In the genomic region with DNA sequence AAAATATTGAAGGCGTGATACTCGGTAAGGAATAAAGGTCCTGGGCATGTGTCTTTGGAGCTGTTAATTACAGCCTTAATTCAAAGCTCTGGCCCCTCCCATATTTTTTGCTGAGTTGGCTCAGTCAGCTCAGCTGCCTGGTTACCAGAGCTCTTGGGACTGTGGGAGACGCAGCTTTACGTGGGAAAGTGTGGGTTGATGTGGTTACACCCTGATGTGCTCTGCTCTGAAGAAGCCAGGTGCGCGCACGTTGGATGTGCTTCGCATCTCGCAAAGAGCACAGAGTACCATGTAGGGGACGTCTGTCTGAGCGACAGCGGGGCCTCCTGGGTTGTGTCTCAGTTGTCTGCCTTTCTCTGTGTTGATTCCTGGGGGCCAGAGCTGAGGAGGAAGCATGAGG, we compare ENCODE assay signal across 21 mouse cellular contexts.
A peak's percentile ranks its signal among the peaks of the same experiment; 100 is the strongest.
DNase-seq lines count a peak whose midpoint lies in the region; TF ChIP-seq lines count a peak whose summit lies in the region.
"Had no signal": no experiment of that assay in that cellular context is flagged by ENCODE, and none has a peak within 500 bp of the region (broad histone marks: within the 10 kb centered on the region; RNA-seq: fewer than 3 reads in every experiment).

No protein-coding gene starts in this region.

- H3K36me3 ChIP-seq in ES-E14 (ENCODE audit: control insufficient read depth, insufficient read depth, low read length, poor library complexity, severe bottlenecking): no peaks in the 10 kb centered on the region
- H3K36me3 ChIP-seq in thymus, adult 2 months (ENCODE audit: control insufficient read depth, insufficient read depth, low read length): no peaks in the 10 kb centered on the region
- H3K36me3 ChIP-seq: embryonic facial prominence, embryonic 13.5 days; heart, embryonic 10.5 days; hindbrain, embryonic 10.5 days; liver, embryonic 15.5 days; midbrain, embryonic 13.5 days had no signal

- TF ChIP-seq POLR2A in thymus, adult 2 months (IDR thresholded peaks at IDR 0.05; ENCODE audit: control insufficient read depth, extremely low read depth, insufficient read depth, low read length, poor library complexity): 0 out of 2 replicates have a peak, but pooled peaks have one; percentile 36

- in situ Hi-C loops in ES-E14 (cut with MboI; ENCODE audit: low sequenced_read_pairs in 2 of 2, unreplicated experiment in 2 of 2): no loop called here

- H3K9ac ChIP-seq in ES-E14 (ENCODE audit: insufficient read depth, low read depth, low read length, poor library complexity, severe bottlenecking): no peak overlapping the region
- H3K9ac ChIP-seq: embryonic facial prominence, embryonic 13.5 days; forebrain, postnatal 0 days; liver, embryonic 15.5 days; midbrain, embryonic 13.5 days had no signal

- no peak overlapping the region for H3K27ac ChIP-seq in ES-E14 (ENCODE audit: insufficient read depth, low read depth, low read length, poor library complexity, severe bottlenecking)
- peak overlapping the region; percentile 48 for H3K27ac ChIP-seq in thymus, adult 2 months (ENCODE audit: control insufficient read depth, insufficient read depth, low read length)
- H3K27ac ChIP-seq: embryonic facial prominence, embryonic 13.5 days; gastrocnemius, adult 2 months; heart, embryonic 10.5 days; hindbrain, embryonic 10.5 days; hindbrain, postnatal 0 days; liver, embryonic 15.5 days; midbrain, embryonic 13.5 days had no signal

- 0 out of 2 replicates have a peak, but pooled peaks have one; percentile 29 for TF ChIP-seq CTCF in thymus, adult 2 months (IDR thresholded peaks at IDR 0.05; ENCODE audit: borderline replicate concordance, control insufficient read depth, extremely low read depth, insufficient read depth, low read length, poor library complexity)

- no peaks in the 10 kb centered on the region for H3K27me3 ChIP-seq in thymus, adult 2 months (ENCODE audit: control insufficient read depth, insufficient read depth, low read length)
- H3K27me3 ChIP-seq: embryonic facial prominence, embryonic 13.5 days; liver, embryonic 15.5 days; Patski had no signal

- 12% methylated on average over 12 of the region's 12 CpGs for WGBS in thymus, adult 2 months

- H3K4me3 ChIP-seq in ES-E14 (ENCODE audit: insufficient read depth in 1 of 2, low read depth in 1 of 2, low read length in 2 of 2, poor library complexity in 1 of 2, severe bottlenecking in 1 of 2): no peak overlapping the region
- no peak overlapping the region for H3K4me3 ChIP-seq in thymus, adult 2 months (ENCODE audit: control insufficient read depth, insufficient read depth, low read length)
- H3K4me3 ChIP-seq: embryonic facial prominence, embryonic 13.5 days; gastrocnemius, adult 2 months; heart, embryonic 10.5 days; hindbrain, embryonic 10.5 days; liver, embryonic 15.5 days; midbrain, embryonic 13.5 days had no signal

- H3K9me3 ChIP-seq in ES-E14 (ENCODE audit: control insufficient read depth, insufficient read depth, low read depth, low read length): no peaks in the 10 kb centered on the region
- H3K9me3 ChIP-seq: embryonic facial prominence, embryonic 13.5 days; heart, embryonic 10.5 days; hindbrain, embryonic 10.5 days; liver, embryonic 15.5 days; midbrain, embryonic 13.5 days had no signal

- peak; percentile 64 for DNase-seq in CD4-positive helper T cell, adult 2 months (ENCODE audit: low read depth, low spot score)
- no peak for DNase-seq in ES-E14 (ENCODE audit: low read depth, low spot score)
- DNase-seq in induced T-regulatory cell, adult 2 months (ENCODE audit: low read depth): peak; percentile 40
- peak; percentile 82 for DNase-seq in thymus, adult 2 months
- no peak for DNase-seq in ovary, postnatal 10 days (ENCODE audit: low spot score)
- no peak for DNase-seq in kidney, postnatal 14 days
- no peak for DNase-seq in c-Kit-positive CD71-positive TER-119-positive erythroid progenitor cells, embryonic 14.5 days (ENCODE audit: low spot score)
- DNase-seq in adrenal gland, adult (ENCODE audit: inconsistent age in 2 of 2, low spot score in 1 of 2): no peak
- DNase-seq: adrenal gland, postnatal 36 days; B cell, adult 2 months; cerebellum, postnatal 10 days; forebrain, postnatal 0 days; gastrocnemius, adult 2 months; kidney, postnatal 4 days had no signal

- H3K4me1 ChIP-seq in ES-E14 (ENCODE audit: control insufficient read depth in 2 of 2, insufficient read depth in 2 of 2, low read length in 2 of 2, poor library complexity in 1 of 2): no peaks in the 10 kb centered on the region
- H3K4me1 ChIP-seq in thymus, adult 2 months (replicated peaks; ENCODE audit: control insufficient read depth, insufficient read depth, low read length): peaks cover 21% of the 10 kb centered on the region
- H3K4me1 ChIP-seq: liver, embryonic 15.5 days had no signal

TF ChIP-seq in ES-E14, 5 proteins besides CTCF, POLR2A, EP300 and RAD21:
- TF ChIP-seq HCFC1 (IDR thresholded peaks at IDR 0.05; ENCODE audit: borderline replicate concordance, insufficient read depth, low read length): no peak
- peak; percentile 75 for TF ChIP-seq MAFK (IDR thresholded peaks at IDR 0.05; ENCODE audit: insufficient read depth, low read depth, low read length)
- TF ChIP-seq ZNF384 (IDR thresholded peaks at IDR 0.05; ENCODE audit: low read depth, low read length): no peak

Comparison
In these comparisons a context has a peak if more than half of its experiments do, and no peak if none do; other contexts are left out.
1. DNase-seq: peak in CD4-positive helper T cell, adult 2 months (single experiment), induced T-regulatory cell, adult 2 months (single experiment) and thymus, adult 2 months (single experiment); none in ES-E14 (single experiment), ovary, postnatal 10 days (single experiment), kidney, postnatal 14 days (single experiment), c-Kit-positive CD71-positive TER-119-positive erythroid progenitor cells, embryonic 14.5 days (single experiment) and adrenal gland, adult (0 of 2).